Mouse (Mus musculus): ENCODE data around the gene Igf1r. TPM values are rescaled to one million over a fixed set of nuclear protein-coding genes. Genes with fewer than 3 reads are reported as not detected.

Igf1r gene
- total and polyA plus RNA-seq, 3 experiments: 4.3 to 9.1 (median 6.1) TPM

GRCm38 (mm10) chr7:68148297-68149048 lies 195.8 kb downstream of the Igf1r start:
- Histone ChIP-seq H3K4me3 (ENCODE audit: low read depth, low read length) (no peak overlapping the region), H3K27me3 (ENCODE audit: insufficient read depth, low read length) (peaks cover 11% of the 10 kb centered on the region), H3K9me3 (replicated peaks) (peaks cover 14% of the 10 kb centered on the region; the same call in 1 of the 2 replicates), H3K4me1 (ENCODE audit: insufficient read depth, low read depth, low read length) (no peaks in the 10 kb centered on the region), H3K36me3 (replicated peaks) (no peaks in the 10 kb centered on the region)
- DNase-seq (ENCODE audit: low spot score): no peak
- no peak for ATAC-seq (ENCODE audit: extremely low read depth, insufficient number of reproducible peaks, low FRiP score, poor library complexity, severe bottlenecking)
- TF ChIP-seq GATA2 (IDR thresholded peaks at IDR 0.05; ENCODE audit: borderline replicate concordance, low read depth, low read length): no peak
- no peak for TF ChIP-seq TAL1 (conservative IDR thresholded peaks at IDR 0.05; ENCODE audit: low read depth, low read length)
- TF ChIP-seq POLR2AphosphoS5 (IDR thresholded peaks at IDR 0.05; ENCODE audit: insufficient replicate concordance, low read depth, low read length): no peak
- no peak for TF ChIP-seq GATA1 (IDR thresholded peaks at IDR 0.05; ENCODE audit: borderline replicate concordance, low read length)
- no peak for TF ChIP-seq CTCF (IDR thresholded peaks at IDR 0.05; ENCODE audit: low read depth, low read length)

- DNase-seq (ENCODE audit: low spot score) (no peak), ATAC-seq (ENCODE audit: extremely low read depth, insufficient number of reproducible peaks, low FRiP score, poor library complexity, severe bottlenecking) (no peak)
- Histone ChIP-seq H3K4me3 (ENCODE audit: low read depth, low read length) (no peak overlapping the region), H3K36me3 (replicated peaks) (no peaks in the 10 kb centered on the region), H3K4me1 (ENCODE audit: insufficient read depth, low read depth, low read length) (no peaks in the 10 kb centered on the region), H3K27me3 (ENCODE audit: insufficient read depth, low read length) (peaks cover 7% of the 10 kb centered on the region), H3K9me3 (replicated peaks) (peaks cover 11% of the 10 kb centered on the region; the same call in 1 of the 2 replicates)
- TF ChIP-seq GATA1 (IDR thresholded peaks at IDR 0.05; ENCODE audit: borderline replicate concordance, low read length): no peak
- TF ChIP-seq TAL1 (conservative IDR thresholded peaks at IDR 0.05; ENCODE audit: low read depth, low read length): no peak
- TF ChIP-seq CTCF (IDR thresholded peaks at IDR 0.05; ENCODE audit: low read depth, low read length): no peak
- no peak for TF ChIP-seq GATA2 (IDR thresholded peaks at IDR 0.05; ENCODE audit: borderline replicate concordance, low read depth, low read length)
- no peak for TF ChIP-seq POLR2AphosphoS5 (IDR thresholded peaks at IDR 0.05; ENCODE audit: insufficient replicate concordance, low read depth, low read length)
Observed at GRCm38 (mm10) chr7:68151892-68152291, 199.3 kb downstream of the Igf1r start.

GRCm38 (mm10) chr7:68152458-68152857 lies 199.8 kb downstream of the Igf1r start:
- Histone ChIP-seq H3K4me3 (ENCODE audit: low read depth, low read length) (no peak overlapping the region), H3K4me1 (ENCODE audit: insufficient read depth, low read depth, low read length) (no peaks in the 10 kb centered on the region), H3K9me3 (replicated peaks) (peaks cover 11% of the 10 kb centered on the region; the same call in 1 of the 2 replicates), H3K36me3 (replicated peaks) (no peaks in the 10 kb centered on the region), H3K27me3 (ENCODE audit: insufficient read depth, low read length) (peaks cover 7% of the 10 kb centered on the region)
- ATAC-seq (ENCODE audit: extremely low read depth, insufficient number of reproducible peaks, low FRiP score, poor library complexity, severe bottlenecking) (no peak), DNase-seq (ENCODE audit: low spot score) (no peak)
- TF ChIP-seq GATA1 (IDR thresholded peaks at IDR 0.05; ENCODE audit: borderline replicate concordance, low read length) (no peak), CTCF (IDR thresholded peaks at IDR 0.05; ENCODE audit: low read depth, low read length) (no peak), POLR2AphosphoS5 (IDR thresholded peaks at IDR 0.05; ENCODE audit: insufficient replicate concordance, low read depth, low read length) (no peak), GATA2 (IDR thresholded peaks at IDR 0.05; ENCODE audit: borderline replicate concordance, low read depth, low read length) (no peak), TAL1 (conservative IDR thresholded peaks at IDR 0.05; ENCODE audit: low read depth, low read length) (no peak)

DNA sequence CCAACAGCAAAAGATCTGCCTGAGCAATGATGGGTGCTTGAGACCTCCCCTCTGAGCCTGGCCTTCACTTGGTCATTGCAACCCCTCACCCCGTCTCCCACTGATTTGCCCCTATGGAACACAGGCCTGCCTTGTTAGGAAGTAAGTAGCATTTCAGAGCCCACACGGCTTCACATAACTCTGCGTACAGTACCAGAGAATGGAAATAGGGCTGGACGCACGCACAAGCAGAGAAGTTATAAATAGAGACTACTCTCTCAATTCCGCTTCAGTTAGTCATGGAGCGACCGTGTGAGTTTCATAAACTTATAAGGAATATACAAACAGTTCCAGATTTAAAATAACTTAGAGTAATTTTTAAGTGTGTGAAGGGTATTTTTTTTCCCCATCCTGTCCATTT lies 200.6 kb downstream of the Igf1r start:
- DNase-seq (ENCODE audit: low spot score) (no peak), ATAC-seq (ENCODE audit: extremely low read depth, insufficient number of reproducible peaks, low FRiP score, poor library complexity, severe bottlenecking) (no peak)
- no peak overlapping the region for H3K4me3 ChIP-seq (ENCODE audit: low read depth, low read length)
- H3K4me1 ChIP-seq (ENCODE audit: insufficient read depth, low read depth, low read length): no peaks in the 10 kb centered on the region
- peaks cover 7% of the 10 kb centered on the region for H3K27me3 ChIP-seq (ENCODE audit: insufficient read depth, low read length)
- no peak for TF ChIP-seq CTCF (IDR thresholded peaks at IDR 0.05; ENCODE audit: low read depth, low read length)
- H3K36me3 ChIP-seq (replicated peaks): no peaks in the 10 kb centered on the region
- H3K9me3 ChIP-seq (replicated peaks): peaks cover 9% of the 10 kb centered on the region; the same call in 1 of the 2 replicates

GRCm38 (mm10) chr7:68154588-68154987 lies 202.0 kb downstream of the Igf1r start:
- peaks cover 6% of the 10 kb centered on the region; the same call in 1 of the 2 replicates for H3K9me3 ChIP-seq (replicated peaks)
- ATAC-seq (ENCODE audit: extremely low read depth, insufficient number of reproducible peaks, low FRiP score, poor library complexity, severe bottlenecking) (no peak), DNase-seq (ENCODE audit: low spot score) (no peak)
- H3K36me3 ChIP-seq (replicated peaks): no peaks in the 10 kb centered on the region
- no peak overlapping the region for H3K4me3 ChIP-seq (ENCODE audit: low read depth, low read length)
- H3K4me1 ChIP-seq (ENCODE audit: insufficient read depth, low read depth, low read length): no peaks in the 10 kb centered on the region
- TF ChIP-seq POLR2AphosphoS5 (IDR thresholded peaks at IDR 0.05; ENCODE audit: insufficient replicate concordance, low read depth, low read length): no peak
- TF ChIP-seq CTCF (IDR thresholded peaks at IDR 0.05; ENCODE audit: low read depth, low read length): no peak
- H3K27me3 ChIP-seq (ENCODE audit: insufficient read depth, low read length): peaks cover 7% of the 10 kb centered on the region

- no peak for TF ChIP-seq TAL1 (conservative IDR thresholded peaks at IDR 0.05; ENCODE audit: low read depth, low read length)
- no peak for TF ChIP-seq GATA2 (IDR thresholded peaks at IDR 0.05; ENCODE audit: borderline replicate concordance, low read depth, low read length)
- no peak for TF ChIP-seq CTCF (IDR thresholded peaks at IDR 0.05; ENCODE audit: low read depth, low read length)
- TF ChIP-seq GATA1 (IDR thresholded peaks at IDR 0.05; ENCODE audit: borderline replicate concordance, low read length): no peak
- no peak for TF ChIP-seq POLR2AphosphoS5 (IDR thresholded peaks at IDR 0.05; ENCODE audit: insufficient replicate concordance, low read depth, low read length)
Observed at GRCm38 (mm10) chr7:68160094-68160791, 207.6 kb downstream of the Igf1r start.

More at GRCm38 (mm10) chr7:68160094-68160791, 207.6 kb downstream of the Igf1r start:
- Histone ChIP-seq H3K9me3 (replicated peaks) (peaks cover 20% of the 10 kb centered on the region), H3K4me3 (ENCODE audit: low read depth, low read length) (no peak overlapping the region), H3K36me3 (replicated peaks) (no peaks in the 10 kb centered on the region), H3K27me3 (ENCODE audit: insufficient read depth, low read length) (no peaks in the 10 kb centered on the region; the same call in 1 of the 2 replicates), H3K4me1 (ENCODE audit: insufficient read depth, low read depth, low read length) (peaks cover 17% of the 10 kb centered on the region)
- DNase-seq (ENCODE audit: low spot score) (no peak), ATAC-seq (ENCODE audit: extremely low read depth, insufficient number of reproducible peaks, low FRiP score, poor library complexity, severe bottlenecking) (no peak)
